Mouse (Mus musculus) brain, embryonic 14.5 days (tissue): Measurements from ENCODE around the gene Atp5mpl.

ENCODE experiments used
- CTCF ChIP-seq: fragments of 200-500 bp; IDR thresholded peaks from 2 replicates; pipeline ENCODE4 v1.5.1; 2012; ENCODE audit warnings: inconsistent platforms, mild to moderate bottlenecking, moderate library complexity, borderline replicate concordance; ENCODE audit not compliant: insufficient read depth, insufficient read length; ENCODE audit errors: extremely low read depth
- POLR2A ChIP-seq: fragments of 200-500 bp; IDR thresholded peaks from 2 replicates; pipeline ENCODE4 v1.6.1; 2012; ENCODE audit warnings: mild to moderate bottlenecking, inconsistent platforms, borderline replicate concordance; ENCODE audit not compliant: poor library complexity, insufficient read depth, insufficient read length, severe bottlenecking; ENCODE audit errors: extremely low read depth

DNA sequence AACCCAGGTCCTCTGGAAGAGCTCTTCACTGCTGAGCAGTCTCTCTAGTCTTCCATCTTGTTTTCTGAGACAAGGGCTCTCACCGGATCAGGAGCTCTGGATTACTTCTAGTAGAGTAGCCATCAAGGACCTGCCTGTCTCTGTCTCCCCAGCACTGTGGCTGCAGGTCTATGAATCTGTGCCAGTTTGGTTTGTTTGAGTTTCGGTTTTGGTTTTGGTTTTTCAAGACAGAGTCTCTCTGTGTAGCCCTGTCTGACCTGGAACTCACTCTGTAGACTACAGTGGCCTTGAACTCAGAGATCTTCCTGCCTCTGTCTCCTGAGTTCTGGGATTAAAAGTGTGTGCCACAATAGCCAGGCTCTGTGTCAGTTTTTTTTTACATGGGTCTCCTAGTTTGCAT, 55.0 kb downstream of the Atp5mpl start:
- TF ChIP-seq CTCF = no peak
- no peak for TF ChIP-seq POLR2A
